ENCODE assay signal across 13 mouse cellular contexts in the genomic region with DNA sequence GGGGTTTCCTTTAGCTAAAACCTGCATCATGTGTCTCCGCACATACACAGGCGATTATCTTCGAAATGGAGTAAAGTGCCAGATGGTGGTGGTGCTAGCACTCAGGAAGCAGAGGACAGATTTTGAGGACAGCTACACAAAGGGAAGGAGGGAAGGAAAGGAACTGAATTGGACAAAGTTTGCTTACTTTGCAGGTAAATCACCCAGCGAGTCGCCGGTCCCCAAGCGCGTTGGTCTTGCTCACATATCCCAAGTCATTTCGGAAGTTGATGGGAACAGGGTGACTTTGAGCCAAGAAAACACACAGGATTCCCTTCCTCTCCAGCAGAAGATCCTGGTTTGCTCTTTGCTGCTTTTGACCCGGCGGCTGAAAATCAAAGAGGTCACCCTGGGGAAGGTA.
"Had no signal": no experiment of that assay in that cellular context is flagged by ENCODE, and none has a peak within 500 bp of the region (broad histone marks: within the 10 kb centered on the region; RNA-seq: fewer than 3 reads in every experiment).

No protein-coding gene starts in this region.

- ATAC-seq: intestine, embryonic 16.5 days; midbrain, embryonic 16.5 days had no signal

- H3K9ac ChIP-seq: kidney, embryonic 15.5 days; limb, embryonic 15.5 days; lung, embryonic 15.5 days; midbrain, embryonic 12.5 days had no signal

- DNase-seq: kidney, postnatal 14 days; layer of hippocampus, adult 9-11 months; layer of hippocampus, postnatal 36 days; lung, postnatal 14 days; right cerebral cortex, postnatal 25 days; thymus, adult 2 months; thymus, postnatal 25 days had no signal

- H3K9me3 ChIP-seq: kidney, embryonic 15.5 days; limb, embryonic 15.5 days; lung, embryonic 15.5 days; midbrain, embryonic 12.5 days had no signal

- H3K27ac ChIP-seq: kidney, embryonic 15.5 days; lung, embryonic 15.5 days; midbrain, embryonic 12.5 days had no signal

- H3K4me2 ChIP-seq: kidney, embryonic 15.5 days; limb, embryonic 15.5 days; lung, embryonic 15.5 days; midbrain, embryonic 12.5 days had no signal

- H3K27me3 ChIP-seq: kidney, embryonic 15.5 days; limb, embryonic 15.5 days; lung, embryonic 15.5 days; midbrain, embryonic 12.5 days had no signal

- H3K4me3 ChIP-seq: kidney, embryonic 15.5 days; limb, embryonic 15.5 days; lung, embryonic 15.5 days; midbrain, embryonic 12.5 days had no signal
